Mouse (Mus musculus): ENCODE data around the gene Pik3r3.

DNA sequence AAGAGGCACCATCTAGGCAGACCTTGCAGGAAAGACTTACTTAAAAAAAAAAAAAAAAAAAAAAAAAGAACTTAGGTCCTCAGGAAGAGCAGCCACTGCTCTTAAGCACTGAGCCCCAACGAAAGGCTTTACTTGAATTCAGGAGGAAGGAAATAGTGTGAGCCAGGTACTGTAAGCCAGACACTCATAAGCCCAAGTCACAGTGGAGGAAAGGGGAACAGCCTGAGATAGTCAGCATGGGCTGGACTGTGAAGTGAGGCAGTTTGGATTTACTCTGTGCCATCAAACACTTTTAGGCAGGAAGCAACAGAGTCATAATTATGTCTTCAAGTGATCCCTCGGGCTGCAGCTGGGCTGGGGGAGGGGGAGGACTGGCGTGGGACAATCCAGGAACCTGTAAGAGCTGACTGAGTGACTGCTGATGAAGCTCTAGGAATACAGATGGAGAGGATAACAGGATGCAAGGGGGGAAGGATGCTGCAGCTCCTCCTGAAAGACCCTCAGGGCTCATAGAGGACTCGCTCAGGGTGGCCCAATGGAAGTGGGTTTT is 29.1 kb upstream of the Pik3r3 start:
- TF ChIP-seq CHD2 (IDR thresholded peaks at IDR 0.05; ENCODE audit: low read depth, low read length) (no peak), ZC3H11A (IDR thresholded peaks at IDR 0.05; ENCODE audit: borderline replicate concordance, low read depth, low read length) (no peak), MAFK (IDR thresholded peaks at IDR 0.05; ENCODE audit: insufficient read depth, low read depth, low read length) (no peak)

Measured in ES-E14 (cell line).